Mouse (Mus musculus): ENCODE data around the gene Prkch.

DNA sequence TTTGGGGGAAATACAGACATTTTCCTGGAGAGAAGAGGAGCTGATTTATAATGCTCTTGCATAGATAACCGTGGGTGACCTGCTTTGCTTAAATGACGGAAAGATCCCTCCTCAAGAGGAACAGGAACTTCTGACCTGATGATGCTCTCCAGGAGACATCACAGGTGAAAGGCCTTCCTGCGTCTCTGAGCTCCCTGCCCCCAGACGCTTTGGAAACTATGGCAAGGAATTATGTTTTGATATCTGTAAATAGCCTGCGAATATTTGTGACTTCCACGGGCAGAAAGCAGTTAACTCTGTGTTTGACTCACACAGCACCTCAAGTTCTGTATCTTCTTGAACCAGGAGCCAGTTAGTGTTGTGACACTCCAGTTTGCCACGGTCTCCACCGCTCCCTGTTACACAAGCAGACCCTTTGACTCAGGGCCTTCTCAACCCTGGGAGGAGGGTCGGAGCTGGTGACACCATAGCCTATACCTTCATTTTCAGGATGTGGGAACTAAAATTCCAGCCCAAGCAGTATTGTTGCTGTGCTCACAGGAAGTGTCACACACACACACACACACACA is 9.7 kb downstream of the Prkch start:
- TF ChIP-seq CTCF (IDR thresholded peaks at IDR 0.05; ENCODE audit: low read depth) (no peak), EP300 (IDR thresholded peaks at IDR 0.05; ENCODE audit: low read depth) (no peak)
